Mouse (Mus musculus): ENCODE measurements at regions not wholly inside any gene's neighbourhood (a gene's known extent, or its start where the extent isn't known, plus 50 kb on each side); places are given as distances from the start of the nearest gene placed in this dataset.

- peak; percentile 3 to 17 for DNase-seq
Measured at GRCm38 (mm10) chr5:73729646-73730045, 78.5 kb downstream of the Spata18 start.

DNA sequence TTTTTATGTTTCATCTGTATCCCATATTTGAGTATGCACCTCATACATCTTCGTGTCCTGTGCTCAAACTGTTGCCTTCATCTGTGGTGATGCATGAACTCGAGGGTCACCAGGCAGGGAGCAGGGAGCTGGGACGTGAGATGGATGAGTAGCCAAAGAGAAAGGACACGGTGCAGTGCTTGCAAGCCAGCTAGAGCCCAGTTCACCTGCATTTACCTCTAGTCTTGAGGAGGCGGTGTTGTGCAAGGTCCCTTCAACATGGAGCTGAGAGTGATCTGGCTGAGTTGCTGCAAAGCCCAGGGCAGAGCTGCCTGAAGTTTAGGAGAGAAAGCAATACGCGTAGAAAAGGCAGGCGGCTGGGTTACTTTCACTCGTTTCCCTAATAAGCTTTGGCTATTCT, 80.2 kb downstream of the Spata18 start:
- DNase-seq = peak in 1 of 2 experiments; percentile 4

GRCm38 (mm10) chr5:73731991-73732565, 80.9 kb downstream of the Spata18 start:
- DNase-seq = peak in 1 of 2 experiments; percentile 14

DNA sequence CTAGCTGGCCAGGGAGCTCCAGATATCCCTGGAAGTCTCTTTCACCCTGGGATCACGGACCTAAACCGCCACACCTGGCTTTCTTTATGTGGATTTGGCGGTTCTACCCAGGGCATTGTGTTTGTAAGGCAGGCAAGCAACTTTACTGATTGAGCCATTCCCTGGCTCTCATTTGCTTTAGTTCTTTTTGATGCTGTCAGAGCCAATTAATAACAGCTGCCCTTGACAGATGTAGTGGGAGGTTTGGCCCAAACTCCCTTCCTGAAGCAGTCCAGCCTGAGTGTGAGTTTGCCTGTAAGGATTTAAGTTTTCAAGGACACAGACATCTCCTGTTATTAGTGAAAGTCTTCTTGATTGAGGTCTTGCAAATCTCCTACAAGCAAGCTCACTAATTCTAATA, 89.6 kb downstream of the Spata18 start:
- no peak for DNase-seq

- no peak for DNase-seq
Measured at GRCm38 (mm10) chr5:73741441-73741840, 90.3 kb downstream of the Spata18 start.

- DNase-seq = no peak
Measured at GRCm38 (mm10) chr5:73743953-73744352, 92.8 kb downstream of the Spata18 start.

GRCm38 (mm10) chr5:73749791-73750190, 98.6 kb downstream of the Spata18 start:
- DNase-seq = no peak

DNA sequence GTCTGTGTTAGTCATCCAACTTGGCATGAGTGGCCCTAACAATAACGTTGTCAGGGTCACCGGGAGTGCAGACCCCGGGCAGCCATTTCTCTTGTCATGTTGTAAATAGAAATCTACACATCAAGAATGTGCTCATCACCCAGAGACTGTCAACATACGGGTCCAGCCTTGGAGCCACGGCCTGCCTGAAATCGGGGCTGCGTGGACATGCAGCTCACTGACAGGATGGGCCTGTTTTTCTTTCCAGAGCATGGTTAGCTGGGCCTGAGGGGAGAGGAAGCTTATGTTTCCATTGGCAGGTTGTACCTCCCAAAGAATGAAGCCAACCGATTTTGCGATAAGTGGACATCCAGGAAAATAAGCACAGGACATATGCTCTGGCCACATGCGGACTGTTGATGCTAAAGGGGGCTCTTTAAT, 101.1 kb downstream of the Spata18 start:
- no peak for DNase-seq

DNA sequence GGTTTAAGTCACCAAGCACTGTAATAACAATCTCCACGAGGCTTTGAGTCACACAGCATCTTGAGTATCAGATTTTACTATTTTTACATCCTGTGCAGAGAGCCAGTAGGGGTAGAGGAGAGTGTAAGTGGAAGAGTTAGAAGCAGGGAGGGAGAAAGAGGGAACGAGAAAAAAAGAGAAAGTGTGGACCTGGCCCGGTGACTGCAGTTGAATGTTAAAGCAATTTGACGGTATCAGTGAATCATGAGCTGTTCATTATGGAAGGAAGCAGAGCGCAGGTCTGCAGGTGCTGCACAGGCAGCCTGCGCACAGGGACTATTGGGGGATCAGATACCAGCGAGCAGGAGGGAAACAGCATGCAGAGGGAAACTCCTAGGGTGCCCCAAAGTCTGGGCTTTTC, 102.6 kb downstream of the Spata18 start:
- DNase-seq = no peak

DNA sequence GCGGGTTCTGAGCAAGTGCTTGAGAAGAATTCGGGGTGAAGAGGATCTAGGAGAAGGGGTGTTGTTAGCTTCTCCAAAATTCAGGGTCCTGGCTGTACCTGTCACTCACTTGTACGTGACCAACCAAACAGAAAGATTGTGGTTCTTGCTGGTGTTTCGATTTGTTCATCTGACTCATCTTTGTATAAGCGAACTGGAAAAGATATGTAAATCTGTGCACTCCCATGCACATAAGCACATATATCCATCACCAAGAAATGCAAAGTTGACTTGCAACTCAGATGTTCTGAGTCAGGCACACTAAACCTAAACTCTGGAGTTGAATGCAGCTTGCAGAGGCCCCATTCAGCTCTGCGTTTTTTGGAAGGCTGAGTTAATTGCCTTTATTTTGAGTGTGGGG, 107.4 kb downstream of the Spata18 start:
- DNase-seq = no peak

DNA sequence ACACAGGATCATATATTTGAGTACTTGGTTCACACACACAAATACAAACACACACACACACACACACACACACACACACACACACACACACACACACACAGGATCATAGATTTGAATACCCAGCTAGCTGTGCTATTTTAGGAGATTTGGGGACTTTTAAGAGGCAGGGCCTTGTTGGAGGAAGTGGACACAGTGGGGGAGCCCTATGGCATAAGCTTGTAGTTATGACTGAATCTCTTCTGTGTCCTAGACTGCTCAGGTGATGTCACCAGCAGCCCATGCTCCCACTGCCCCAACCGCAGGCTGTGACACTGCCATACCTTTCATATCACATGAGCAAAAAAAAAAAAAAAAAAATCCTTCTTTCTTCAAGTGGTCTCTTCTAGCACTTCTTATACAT, 110.1 kb downstream of the Spata18 start:
- no peak for DNase-seq

DNA sequence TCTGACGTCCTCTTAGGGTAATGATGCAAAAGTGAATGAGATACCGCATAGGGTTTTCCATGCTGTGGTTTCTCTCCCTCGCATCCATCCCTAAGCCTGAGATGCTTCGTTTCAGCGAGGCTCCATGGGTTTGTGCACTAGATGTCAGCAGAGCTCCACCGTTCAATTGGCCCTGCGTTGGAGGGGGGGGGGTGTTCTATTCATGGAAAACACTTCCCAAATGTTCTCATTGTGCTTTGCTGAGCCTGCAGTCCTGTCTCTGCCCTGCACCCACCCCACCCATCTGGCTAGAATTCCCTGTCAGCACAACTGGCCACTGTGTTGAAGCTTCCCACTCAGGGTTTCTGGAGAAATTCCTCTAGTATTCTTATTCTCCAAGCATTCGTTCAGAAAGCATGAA, 110.5 kb downstream of the Spata18 start:
- peak; percentile 52 to 57 for DNase-seq

DNA sequence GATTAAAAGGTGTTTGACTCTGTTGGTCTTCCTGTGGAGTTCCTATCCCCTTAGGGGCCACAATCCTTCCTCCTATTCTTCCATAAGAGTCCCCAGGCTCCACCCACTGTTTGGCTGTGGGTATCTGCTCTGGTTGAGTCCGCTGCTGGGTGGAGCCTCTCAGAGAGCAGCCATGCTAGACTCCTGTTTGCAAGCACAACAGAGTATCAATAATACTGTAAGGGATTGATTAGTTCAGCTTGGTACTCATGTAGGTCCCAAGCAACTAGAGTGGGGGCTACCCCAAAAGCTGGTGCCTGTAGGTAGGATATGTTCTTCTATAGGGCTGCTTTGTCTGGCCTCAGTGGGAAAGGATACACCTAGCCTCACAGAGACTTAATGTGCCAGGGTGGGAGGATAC, 113.0 kb downstream of the Spata18 start:
- DNase-seq = no peak

DNA sequence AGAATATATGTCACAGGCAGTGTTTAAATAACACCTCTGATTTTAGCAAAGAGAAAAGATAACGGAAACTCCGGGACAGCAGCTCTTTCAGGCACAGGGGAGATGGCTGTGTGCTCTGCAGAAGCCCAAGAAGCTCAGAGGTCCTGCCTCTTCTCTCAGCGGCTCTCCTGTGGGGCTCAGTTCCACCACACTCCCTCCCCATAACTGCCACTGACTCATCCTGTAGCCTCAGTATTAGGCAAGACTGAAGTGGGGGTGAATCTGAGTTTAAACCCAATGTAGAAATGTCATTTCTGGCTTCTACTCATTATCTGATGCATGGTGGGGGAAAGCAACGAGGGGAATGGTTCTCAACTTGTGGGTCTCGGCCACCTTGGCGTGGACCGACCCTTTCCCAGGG, 114.3 kb downstream of the Spata18 start:
- DNase-seq = no peak

GRCm38 (mm10) chr5:73768253-73768652, 117.1 kb downstream of the Spata18 start:
- DNase-seq = no peak

GRCm38 (mm10) chr5:73775775-73776548, 124.8 kb downstream of the Spata18 start:
- no peak for DNase-seq

DNA sequence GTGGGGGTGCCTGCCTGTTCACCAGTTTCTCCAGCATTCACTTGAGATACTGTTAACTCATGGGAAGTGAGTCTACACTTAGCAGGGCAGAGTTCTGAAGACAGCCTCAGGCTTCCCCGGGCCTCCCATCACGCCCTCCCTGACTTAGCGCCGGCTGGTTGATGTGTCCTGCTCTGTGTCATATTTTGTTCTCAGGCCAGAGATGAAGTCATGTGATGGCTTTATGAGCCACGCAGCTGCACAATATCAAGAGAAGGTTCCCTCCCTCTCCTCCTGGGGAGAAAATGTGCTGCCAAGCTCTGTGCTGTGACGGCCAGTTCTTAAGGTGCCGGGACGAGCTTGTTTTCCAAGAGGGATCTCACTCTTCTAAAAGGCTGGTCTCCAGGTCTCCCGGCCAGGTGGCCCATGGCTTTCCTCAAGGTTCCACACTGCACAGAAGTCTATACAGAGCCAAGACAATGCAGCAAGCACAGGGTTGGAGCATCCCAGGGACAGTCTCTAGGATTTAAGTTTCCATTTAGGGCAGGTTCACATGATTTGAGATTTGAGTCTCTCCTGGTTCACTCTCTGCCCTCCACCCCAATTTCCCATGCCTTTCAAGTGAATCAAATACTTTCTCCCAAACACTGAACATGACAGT, 126.2 kb downstream of the Spata18 start:
- peak; percentile 22 to 61 for DNase-seq

GRCm38 (mm10) chr5:73781190-73781940, 130.2 kb downstream of the Spata18 start:
- DNase-seq = no peak

GRCm38 (mm10) chr5:73782214-73783091, 131.3 kb downstream of the Spata18 start:
- peak; percentile 59 to 60 for DNase-seq

GRCm38 (mm10) chr5:73787275-73787674, 136.1 kb downstream of the Spata18 start:
- no peak for DNase-seq

DNA sequence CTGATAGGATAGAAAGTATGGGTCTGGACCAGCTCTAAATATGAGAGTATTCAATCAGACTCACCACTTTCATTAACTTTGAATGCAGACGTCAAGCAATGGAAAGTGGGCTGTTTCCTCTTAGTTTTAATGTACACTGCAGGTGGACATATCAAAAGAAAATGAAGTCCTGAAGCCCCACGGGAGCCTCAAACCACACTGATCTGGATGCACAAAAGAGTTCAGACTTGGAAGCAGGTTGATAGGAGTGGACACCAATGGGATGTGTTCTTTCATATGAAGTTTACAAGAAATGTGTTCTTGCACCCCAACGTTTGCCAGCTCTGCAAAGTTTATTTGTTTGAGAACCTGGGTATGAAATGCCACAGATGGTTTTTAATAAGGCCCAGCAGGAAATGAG, 141.0 kb downstream of the Spata18 start:
- no peak for DNase-seq

- DNase-seq = no peak
Measured at GRCm38 (mm10) chr5:73796201-73796600, 145.0 kb downstream of the Spata18 start.
